Mouse (Mus musculus): ENCODE measurements around the gene Ncln.

- TF ChIP-seq CTCF (IDR thresholded peaks at IDR 0.05; ENCODE audit: control insufficient read depth, insufficient read depth, insufficient read length): no peak
- TF ChIP-seq USF1 (IDR thresholded peaks at IDR 0.05; ENCODE audit: low read depth): no peak
- TF ChIP-seq MYOD1 (IDR thresholded peaks at IDR 0.05; ENCODE audit: control insufficient read depth, insufficient read length, low read depth): no peak
- TF ChIP-seq MAX (IDR thresholded peaks at IDR 0.05): no peak
- TF ChIP-seq FOSL1 (IDR thresholded peaks at IDR 0.05; ENCODE audit: insufficient read depth, low read length, poor library complexity, severe bottlenecking): no peak
- TF ChIP-seq MYOG (IDR thresholded peaks at IDR 0.05; ENCODE audit: control insufficient read depth, extremely low read depth, insufficient read length): no peak
Measured at GRCm38 (mm10) chr10:81505016-81505664, 8.9 kb upstream of the Ncln start.
